Mouse (Mus musculus): Measurements from ENCODE around the gene Pklr. TPM values are rescaled to one million over a fixed set of nuclear protein-coding genes. Genes with fewer than 3 reads are reported as not detected.

The Pklr gene
- total RNA-seq, 1 experiment from 2014 or later: 15.1 TPM

DNA sequence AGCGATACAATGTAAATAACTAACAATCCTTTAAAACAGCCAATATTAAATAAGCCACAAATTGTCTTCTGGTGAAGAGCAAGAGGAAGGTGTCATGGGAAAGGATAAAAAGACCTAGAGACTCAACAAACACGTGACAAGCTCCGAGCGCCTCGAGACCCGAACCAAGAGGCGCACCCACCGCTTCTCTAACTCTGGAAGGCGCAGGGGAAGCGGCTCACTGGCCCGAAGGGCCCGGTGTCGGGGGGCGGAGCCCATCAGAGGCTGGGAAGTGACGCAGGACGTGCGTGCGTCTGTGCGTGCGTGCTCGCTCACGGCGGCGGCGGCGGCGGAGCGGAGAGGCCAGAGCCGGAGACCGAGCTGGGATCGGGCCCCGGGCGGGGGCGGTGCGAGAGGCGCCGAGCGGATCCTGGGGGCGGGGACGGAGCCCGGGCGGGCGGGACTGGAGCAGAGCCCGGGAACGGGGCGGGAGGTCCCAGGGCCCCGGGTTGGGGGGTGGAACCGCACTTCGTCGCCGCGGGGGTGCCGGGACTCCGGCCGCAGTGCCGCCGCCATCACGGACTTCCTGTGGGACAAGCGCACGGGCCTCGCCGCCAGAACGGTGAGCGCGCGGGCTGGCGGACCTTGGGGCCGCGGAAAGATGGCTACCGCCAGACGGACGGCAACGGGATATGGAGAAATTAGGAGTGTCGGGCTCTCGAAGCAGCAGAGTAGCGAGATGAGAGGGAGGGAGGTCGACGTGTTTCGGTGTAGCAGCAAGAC is 28.7 kb downstream of the Pklr start, which contains the start of gene Clk2:
Gene Clk2 (plus strand): TSS at position 290 of the 762 bp plus-strand sequence.
- peak; percentile 97 for DNase-seq

- DNase-seq: no peak
Observed at GRCm38 (mm10) chr3:89165268-89165870, 29.4 kb downstream of the Pklr start.

DNA sequence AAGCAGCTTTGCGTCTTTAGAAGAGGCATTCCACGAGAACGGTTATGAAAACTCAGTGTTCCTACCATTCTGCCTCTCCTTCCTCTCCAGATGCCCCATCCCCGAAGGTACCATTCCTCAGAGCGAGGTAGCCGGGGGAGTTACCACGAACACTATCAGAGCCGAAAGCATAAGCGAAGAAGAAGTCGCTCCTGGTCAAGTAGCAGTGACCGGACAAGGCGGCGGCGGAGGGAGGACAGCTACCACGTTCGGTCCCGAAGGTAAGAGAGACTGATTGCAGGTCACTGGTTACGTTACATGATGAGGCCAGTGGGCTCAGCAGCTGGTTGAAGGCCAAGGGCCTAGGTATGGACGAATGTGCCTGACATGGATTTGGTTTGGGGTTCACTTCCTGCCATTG is 31.0 kb downstream of the Pklr start:
- no peak for DNase-seq

GRCm38 (mm10) chr3:89174844-89175243 is 38.9 kb downstream of the Pklr start:
- DNase-seq: no peak

DNA sequence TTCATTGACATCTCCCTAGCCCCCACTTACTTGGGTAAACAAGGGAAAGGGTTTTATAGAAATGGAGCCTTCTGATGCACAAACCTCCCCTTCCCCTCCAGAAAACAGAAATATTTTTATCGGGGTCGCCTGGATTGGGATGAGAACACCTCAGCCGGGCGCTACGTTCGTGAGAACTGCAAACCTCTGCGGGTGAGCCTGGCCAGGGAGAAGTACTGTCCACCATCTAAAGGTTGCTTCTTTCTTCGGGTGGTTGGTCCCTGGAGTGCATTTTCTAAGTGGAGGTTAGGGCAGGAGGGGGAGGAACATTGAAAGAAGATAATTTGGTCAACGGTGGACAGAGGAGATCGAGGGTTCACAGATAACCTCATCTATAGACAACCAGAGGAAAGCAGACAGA is 39.6 kb downstream of the Pklr start:
- DNase-seq: no peak

- no peak for DNase-seq
Observed at GRCm38 (mm10) chr3:89176421-89176820, 40.5 kb downstream of the Pklr start.

DNA sequence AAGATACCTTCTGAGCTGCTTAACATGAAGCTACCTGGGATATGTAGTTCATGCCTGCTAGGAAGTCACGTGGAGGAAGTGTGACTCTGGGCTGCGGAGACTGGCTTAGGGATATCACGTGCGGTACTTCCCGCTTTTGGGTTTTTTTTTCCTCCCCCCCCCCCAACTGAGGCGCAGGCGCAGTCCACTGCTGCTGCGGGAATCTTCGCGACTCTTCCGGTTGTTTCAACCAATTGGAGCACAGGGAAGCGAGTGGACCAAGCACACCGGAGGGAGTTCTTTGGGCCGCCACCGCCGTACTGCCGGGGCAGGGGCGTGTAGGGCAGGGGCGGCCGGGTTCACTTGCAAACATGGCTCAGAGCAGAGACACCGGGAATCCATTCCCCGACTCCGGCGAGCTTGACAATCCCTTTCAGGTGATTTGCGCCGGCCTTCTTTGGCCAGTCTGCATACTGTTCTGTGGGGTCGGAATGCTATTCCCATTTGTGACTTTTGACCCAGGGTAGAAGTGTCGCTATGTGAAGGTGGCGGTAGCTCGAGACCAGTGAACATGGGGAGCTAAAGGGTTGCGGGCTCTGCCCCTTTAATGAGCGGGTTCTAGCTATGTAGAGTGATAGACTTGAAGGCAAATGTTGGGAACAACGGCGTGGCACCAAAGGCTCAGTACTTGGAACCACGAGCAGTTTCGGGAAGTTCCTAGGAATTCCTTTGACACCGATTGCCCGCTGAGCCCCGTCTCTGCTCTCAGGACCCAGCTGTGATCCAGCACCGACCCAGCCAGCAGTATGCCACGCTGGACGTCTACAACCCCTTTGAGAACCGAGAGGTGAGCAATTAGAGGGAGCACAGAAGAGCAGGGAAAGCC is 41.5 kb downstream of the Pklr start, which contains the start of gene Scamp3:
Gene Scamp3 (plus strand): TSS at position 232 of the 865 bp plus-strand sequence.
- peak; percentile 92 for DNase-seq

- DNase-seq: no peak
Observed at GRCm38 (mm10) chr3:89178107-89178385, 42.1 kb downstream of the Pklr start.

GRCm38 (mm10) chr3:89179056-89179455 is 43.1 kb downstream of the Pklr start:
- DNase-seq: no peak

DNA sequence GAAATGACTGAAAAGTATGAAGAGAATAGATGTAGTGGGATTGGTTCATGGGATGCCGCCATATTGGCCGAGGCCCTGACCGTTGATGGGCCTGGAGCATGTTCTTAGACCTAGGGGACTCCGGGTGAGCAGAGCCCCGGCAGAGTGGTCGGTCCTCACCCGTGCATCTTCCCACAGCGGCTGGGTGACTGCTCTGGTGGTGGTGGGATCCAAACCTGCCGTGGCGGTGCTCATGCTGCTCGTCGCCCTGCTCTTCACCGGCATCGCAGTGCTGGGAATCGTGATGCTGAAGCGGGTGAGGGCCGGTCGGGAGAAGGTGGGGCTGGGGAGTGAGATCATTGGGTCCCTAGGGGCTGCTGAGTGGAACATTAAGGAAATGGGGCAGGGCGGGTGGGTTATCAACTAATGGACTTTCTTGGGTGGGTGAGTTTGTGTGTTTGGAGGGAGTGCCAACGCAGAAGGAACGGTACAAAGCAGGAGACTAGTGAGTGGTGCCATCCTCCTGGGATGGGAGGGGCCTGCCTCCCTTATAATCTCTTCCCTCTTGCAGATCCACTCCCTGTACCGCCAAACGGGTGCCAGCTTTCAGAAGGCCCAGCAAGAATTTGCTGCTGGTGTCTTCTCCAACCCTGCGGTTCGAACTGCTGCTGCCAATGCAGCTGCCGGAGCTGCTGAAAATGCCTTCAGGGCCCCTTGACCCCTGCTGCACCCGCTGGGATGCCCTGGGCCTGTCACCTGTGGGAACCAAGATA is 46.0 kb downstream of the Pklr start:
- no peak for DNase-seq

DNA sequence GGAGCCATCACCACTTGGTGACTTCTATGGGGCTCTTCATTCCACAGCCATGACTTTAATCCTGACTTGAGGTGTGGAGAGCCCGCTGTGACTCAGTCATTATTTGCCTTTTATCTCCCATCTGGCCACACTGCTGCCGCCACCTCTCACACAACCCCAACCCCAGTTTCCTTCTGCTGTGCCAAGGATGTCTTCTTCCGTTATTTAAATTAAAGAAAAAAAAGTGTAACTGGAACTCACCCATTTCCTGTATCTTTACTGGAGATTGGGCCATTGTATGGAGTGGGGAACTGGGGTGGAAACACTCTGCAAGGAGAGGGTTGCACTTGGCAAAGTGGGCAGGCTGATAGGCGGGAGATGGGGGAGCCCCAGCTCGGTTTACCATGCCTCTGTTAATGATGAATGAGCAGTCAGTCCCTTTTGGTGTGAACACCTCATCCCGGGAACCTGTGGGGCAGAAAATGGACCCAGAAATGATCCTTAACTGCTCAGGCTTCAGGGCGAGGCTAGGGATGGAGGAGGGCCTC is 46.7 kb downstream of the Pklr start:
- DNase-seq: no peak

- DNase-seq: peak; percentile 93
Observed at GRCm38 (mm10) chr3:89183058-89183958, 47.4 kb downstream of the Pklr start, which contains the start of gene Fam189b. Fam189b (plus strand) TSS chr3:89183143.

- DNase-seq: no peak
Observed at GRCm38 (mm10) chr3:89183959-89184315, 48.0 kb downstream of the Pklr start.

GRCm38 (mm10) chr3:89187197-89187596 is 51.3 kb downstream of the Pklr start:
- DNase-seq: no peak

- DNase-seq: no peak
Observed at GRCm38 (mm10) chr3:89187690-89188477, 51.9 kb downstream of the Pklr start.

GRCm38 (mm10) chr3:89188478-89188875 is 52.5 kb downstream of the Pklr start:
- no peak for DNase-seq

GRCm38 (mm10) chr3:89190436-89190835 is 54.5 kb downstream of the Pklr start:
- no peak for DNase-seq

- no peak for DNase-seq
Observed at GRCm38 (mm10) chr3:89193351-89193750, 57.4 kb downstream of the Pklr start.

DNA sequence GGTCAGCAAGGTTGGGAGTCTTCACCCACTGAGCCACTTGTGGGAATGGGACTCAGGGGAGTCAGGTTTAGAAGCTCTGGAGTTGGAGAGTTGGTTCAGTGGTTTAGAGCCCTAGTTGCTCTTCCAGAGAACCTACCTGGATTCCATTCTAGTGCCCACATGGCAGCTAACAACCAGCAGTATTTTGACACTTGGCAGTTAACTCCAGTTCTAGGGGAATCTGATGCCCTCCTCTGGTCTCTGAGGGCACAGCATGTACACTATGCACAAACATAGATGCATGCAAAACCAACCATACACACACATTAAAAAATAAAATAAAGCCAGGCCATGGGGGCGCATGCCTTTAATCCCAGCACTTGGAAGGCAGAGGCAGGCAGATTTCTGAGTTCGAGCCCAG is 57.9 kb downstream of the Pklr start:
- no peak for DNase-seq
